Mouse (Mus musculus): Measurements from ENCODE around the gene Ss18l2. TPM values are rescaled to one million over a fixed set of nuclear protein-coding genes. Genes with fewer than 3 reads are reported as not detected.

The Ss18l2 gene
- polyA plus RNA-seq, 1 experiment from 2014 or later, result 152 TPM

DNA sequence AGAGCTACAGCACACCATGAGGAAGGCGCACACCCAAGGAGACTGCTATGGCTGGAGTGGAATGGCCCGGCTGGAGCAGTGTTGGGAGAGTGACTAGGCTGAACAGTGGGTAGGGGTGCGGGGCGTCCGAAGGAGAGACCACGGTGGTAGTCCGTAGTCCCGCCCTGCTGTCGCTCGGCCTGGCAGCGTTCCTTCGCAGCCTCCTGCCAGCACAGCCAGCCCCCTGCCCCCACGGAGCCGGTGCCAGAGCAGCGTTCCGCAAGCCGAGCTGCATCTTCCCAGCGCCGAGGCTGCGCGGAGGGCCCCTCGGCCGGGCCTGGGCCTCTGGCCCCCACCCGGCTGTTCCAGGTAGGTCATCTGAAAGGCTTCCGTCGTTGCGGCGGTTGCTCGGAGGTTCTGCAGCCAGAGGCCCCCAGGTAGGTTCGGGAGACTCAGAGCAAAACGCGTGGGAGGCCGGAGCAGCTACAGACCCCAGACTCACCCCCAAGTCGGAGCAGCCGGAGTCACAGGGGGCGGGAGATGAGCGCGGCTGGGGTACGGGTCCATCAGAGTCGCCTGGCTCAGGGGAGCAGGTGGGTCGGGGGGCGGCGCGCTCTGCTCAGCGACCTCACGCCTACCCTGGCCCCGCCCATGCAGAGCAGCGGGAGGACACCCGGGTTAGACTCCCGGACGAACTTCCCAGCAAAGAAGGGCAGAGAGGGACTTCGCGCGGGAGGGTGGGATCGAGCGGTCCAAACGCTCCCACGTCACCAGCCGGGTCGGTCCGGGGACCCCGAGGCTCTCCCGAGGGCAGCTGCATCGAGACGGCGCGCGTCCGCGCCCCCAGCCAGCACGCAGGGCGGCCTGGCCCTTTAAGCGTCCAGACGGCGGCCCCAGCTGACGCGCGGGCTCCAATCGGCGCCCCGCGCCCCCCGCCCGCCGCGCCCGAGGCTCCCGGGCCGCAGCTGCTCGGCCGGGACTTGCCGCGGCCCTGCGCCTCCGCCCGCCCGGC lies 49.3 kb downstream of the Ss18l2 start, which contains the start of gene Zfp651:
Gene Zfp651 (plus strand): TSS at position 240 of the 991 bp plus-strand sequence.
- H3K27ac ChIP-seq (ENCODE audit: low read depth), result peak within 1 kb of the TSS; percentile 92
- H3K27me3 ChIP-seq (replicated peaks; ENCODE audit: control insufficient read depth, insufficient read depth, low read length), result no peaks in the 10 kb centered on the region
- peak within 1 kb of the TSS; percentile 92 for H3K4me2 ChIP-seq (ENCODE audit: low read length)
- ATAC-seq (replicated peaks; ENCODE audit: low FRiP score, low TSS enrichment, low read depth) (peak; percentile 80), DNase-seq (ENCODE audit: low spot score) (peak; percentile 84)
- H3K4me3 ChIP-seq (ENCODE audit: low read depth, low read length), result peak within 1 kb of the TSS; percentile 75
- H3K9me3 ChIP-seq (ENCODE audit: control insufficient read depth, low read length), result no peaks in the 10 kb centered on the region
- peaks cover 26% of the 10 kb centered on the region for H3K4me1 ChIP-seq (replicated peaks; ENCODE audit: control insufficient read depth, insufficient read depth, low read length)
- H3K9ac ChIP-seq (ENCODE audit: low read length), result peak within 1 kb of the TSS; percentile 95
- peaks cover 47% of the 10 kb centered on the region for H3K36me3 ChIP-seq (ENCODE audit: control insufficient read depth, insufficient read depth, low read length)
- under 1% methylated on average over 83 of the region's 97 CpGs for WGBS

DNA sequence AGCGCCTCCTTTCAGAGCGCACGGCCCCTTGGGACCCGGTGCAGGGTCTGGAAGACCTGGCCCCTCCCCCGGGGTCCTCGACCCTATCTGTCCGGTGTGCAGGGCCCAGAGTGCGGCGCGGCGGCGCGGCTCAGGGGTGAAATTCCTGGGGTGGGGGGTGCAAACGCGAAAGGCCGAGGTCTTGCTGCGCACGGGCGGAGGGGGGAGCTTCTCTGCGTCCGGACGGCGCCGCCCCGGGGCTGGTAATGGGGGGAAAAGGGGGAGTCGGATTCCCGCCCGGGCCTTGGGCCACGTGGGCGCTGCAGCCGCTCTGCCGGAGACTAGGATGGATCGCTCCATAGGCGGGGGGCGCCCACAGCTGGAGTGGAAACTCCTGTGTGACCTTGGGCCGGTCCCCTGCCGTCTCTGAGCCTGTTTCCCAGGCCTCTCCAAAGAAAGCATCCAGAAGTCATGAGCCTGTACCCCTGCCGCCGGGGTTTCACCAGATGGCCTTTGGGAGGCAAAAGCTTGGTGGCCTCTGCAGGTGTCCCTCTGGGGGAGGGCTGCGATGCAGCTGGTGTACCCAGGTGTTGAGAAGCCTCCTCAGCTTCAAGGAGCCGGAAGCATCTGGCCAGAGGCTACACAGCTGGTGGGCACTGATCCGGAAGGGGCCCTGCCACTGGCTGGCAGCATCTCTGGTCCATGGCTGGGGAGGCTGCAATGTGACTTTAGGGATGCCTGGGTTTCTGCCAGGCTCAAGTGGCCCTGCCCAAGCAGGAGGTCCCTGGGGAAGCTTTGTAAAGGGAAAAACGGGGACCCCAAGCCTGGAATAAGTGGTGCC lies 50.4 kb downstream of the Ss18l2 start:
- peak overlapping the region; percentile 92 for H3K4me2 ChIP-seq (ENCODE audit: low read length)
- ATAC-seq (replicated peaks; ENCODE audit: low FRiP score, low TSS enrichment, low read depth) (peak; percentile 71), DNase-seq (ENCODE audit: low spot score) (peak; percentile 90)
- peaks cover 26% of the 10 kb centered on the region for H3K4me1 ChIP-seq (replicated peaks; ENCODE audit: control insufficient read depth, insufficient read depth, low read length)
- H3K4me3 ChIP-seq (ENCODE audit: low read depth, low read length), result peak overlapping the region; percentile 75
- no peaks in the 10 kb centered on the region for H3K27me3 ChIP-seq (replicated peaks; ENCODE audit: control insufficient read depth, insufficient read depth, low read length)
- H3K27ac ChIP-seq (ENCODE audit: low read depth), result peak overlapping the region; percentile 92
- 2% methylated on average over 41 of the region's 43 CpGs for WGBS
- H3K9ac ChIP-seq (ENCODE audit: low read length), result peak overlapping the region; percentile 95
- H3K36me3 ChIP-seq (ENCODE audit: control insufficient read depth, insufficient read depth, low read length), result peaks cover 47% of the 10 kb centered on the region
- no peaks in the 10 kb centered on the region for H3K9me3 ChIP-seq (ENCODE audit: control insufficient read depth, low read length)

DNA sequence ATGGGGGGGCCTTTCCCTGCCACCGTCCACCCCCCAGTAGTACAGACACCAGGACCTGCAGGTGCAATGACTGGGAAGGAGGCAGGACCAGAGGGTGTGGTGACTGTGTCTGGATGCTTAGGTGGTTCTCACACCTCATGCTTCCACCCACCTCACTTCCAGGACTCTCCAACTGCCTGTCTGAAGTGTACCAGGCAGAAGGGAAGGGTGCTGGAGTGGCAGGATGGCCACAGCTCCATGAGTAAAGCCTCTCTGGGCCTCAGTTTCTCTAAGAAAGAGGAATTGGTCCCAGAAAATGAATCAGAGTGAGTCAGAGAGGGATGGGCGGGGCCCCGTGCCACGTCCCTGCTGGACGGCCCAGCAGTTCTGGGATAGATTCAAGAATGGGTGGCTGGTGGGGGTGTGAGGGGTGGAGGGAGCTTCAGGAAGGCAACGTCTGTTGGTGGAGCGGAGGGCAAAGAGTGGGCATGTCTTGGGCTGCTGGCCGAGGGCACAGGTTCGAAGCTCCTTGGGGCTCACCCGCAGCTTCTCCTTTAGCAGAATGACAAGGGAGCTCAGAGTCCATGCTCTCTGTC lies 51.0 kb downstream of the Ss18l2 start:
- Histone ChIP-seq H3K9ac (ENCODE audit: low read length) (no peak overlapping the region; the same call in 1 of the 2 replicates), H3K36me3 (ENCODE audit: control insufficient read depth, insufficient read depth, low read length) (peaks cover 47% of the 10 kb centered on the region), H3K9me3 (ENCODE audit: control insufficient read depth, low read length) (no peaks in the 10 kb centered on the region), H3K4me3 (ENCODE audit: low read depth, low read length) (peak overlapping the region; percentile 75), H3K4me2 (ENCODE audit: low read length) (peak overlapping the region; percentile 92), H3K27ac (ENCODE audit: low read depth) (peak overlapping the region; percentile 92; the same call in 1 of the 2 replicates), H3K27me3 (replicated peaks; ENCODE audit: control insufficient read depth, insufficient read depth, low read length) (no peaks in the 10 kb centered on the region), H3K4me1 (replicated peaks; ENCODE audit: control insufficient read depth, insufficient read depth, low read length) (peaks cover 26% of the 10 kb centered on the region)
- 59% methylated on average over 10 of the region's 10 CpGs for WGBS
- DNase-seq (ENCODE audit: low spot score), result peak; percentile 64
- ATAC-seq (replicated peaks; ENCODE audit: low FRiP score, low TSS enrichment, low read depth), result no peak

DNA sequence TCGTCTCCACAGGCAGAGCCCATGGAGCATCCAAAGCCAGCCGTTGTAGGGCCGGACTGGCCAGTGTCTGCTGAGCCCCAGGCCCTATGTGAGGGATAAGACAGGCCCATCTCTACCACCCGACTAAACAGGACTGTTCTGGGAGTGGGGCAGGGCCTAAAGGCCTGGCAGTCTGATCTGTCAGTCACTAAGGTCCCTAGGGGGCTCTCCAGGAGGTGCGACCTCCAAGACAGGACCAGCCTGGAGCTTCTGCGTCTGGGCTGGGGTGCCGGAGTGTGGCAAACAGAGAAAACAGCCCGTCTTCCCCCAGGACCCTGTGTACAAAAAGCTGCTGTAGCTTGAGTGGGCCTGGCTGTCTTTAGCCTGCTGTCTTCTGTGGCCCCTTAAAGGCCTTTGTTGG lies 51.7 kb downstream of the Ss18l2 start:
- no peak overlapping the region for H3K9ac ChIP-seq (ENCODE audit: low read length)
- H3K27ac ChIP-seq (ENCODE audit: low read depth), result no peak overlapping the region; the same call in 1 of the 2 replicates
- 61% methylated on average over 8 of the region's 8 CpGs for WGBS
- H3K4me3 ChIP-seq (ENCODE audit: low read depth, low read length), result no peak overlapping the region
- H3K4me1 ChIP-seq (replicated peaks; ENCODE audit: control insufficient read depth, insufficient read depth, low read length), result peaks cover 26% of the 10 kb centered on the region
- no peaks in the 10 kb centered on the region for H3K9me3 ChIP-seq (ENCODE audit: control insufficient read depth, low read length)
- no peaks in the 10 kb centered on the region for H3K27me3 ChIP-seq (replicated peaks; ENCODE audit: control insufficient read depth, insufficient read depth, low read length)
- peaks cover 48% of the 10 kb centered on the region for H3K36me3 ChIP-seq (ENCODE audit: control insufficient read depth, insufficient read depth, low read length)
- H3K4me2 ChIP-seq (ENCODE audit: low read length), result no peak overlapping the region
- ATAC-seq (replicated peaks; ENCODE audit: low FRiP score, low TSS enrichment, low read depth) (no peak), DNase-seq (ENCODE audit: low spot score) (no peak)

DNA sequence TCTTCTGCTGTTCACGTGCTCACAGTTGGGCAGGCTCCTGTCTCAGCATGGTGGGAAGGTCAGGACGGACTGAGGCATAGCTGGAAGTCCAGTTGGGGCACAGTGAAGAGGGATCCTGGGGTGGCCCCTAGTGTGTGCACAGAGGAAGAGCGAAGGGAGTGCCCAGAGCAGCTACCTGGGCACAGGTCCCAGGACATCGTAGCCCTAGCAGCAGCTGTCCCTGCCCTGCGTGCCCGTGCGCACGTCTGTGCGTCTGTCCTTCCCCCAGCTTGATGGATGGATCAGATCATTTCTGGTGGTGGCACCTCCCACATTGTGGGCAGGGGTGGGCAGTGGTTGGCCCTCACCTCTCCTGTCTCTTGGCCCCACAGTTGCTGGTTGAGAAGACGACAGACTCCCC lies 52.1 kb downstream of the Ss18l2 start:
- no peak for DNase-seq (ENCODE audit: low spot score)
- Histone ChIP-seq H3K36me3 (ENCODE audit: control insufficient read depth, insufficient read depth, low read length) (peaks cover 49% of the 10 kb centered on the region), H3K4me3 (ENCODE audit: low read depth, low read length) (no peak overlapping the region), H3K4me2 (ENCODE audit: low read length) (no peak overlapping the region), H3K27ac (ENCODE audit: low read depth) (no peak overlapping the region; the same call in 1 of the 2 replicates), H3K9ac (ENCODE audit: low read length) (no peak overlapping the region), H3K9me3 (ENCODE audit: control insufficient read depth, low read length) (no peaks in the 10 kb centered on the region), H3K27me3 (replicated peaks; ENCODE audit: control insufficient read depth, insufficient read depth, low read length) (no peaks in the 10 kb centered on the region), H3K4me1 (replicated peaks; ENCODE audit: control insufficient read depth, insufficient read depth, low read length) (peaks cover 26% of the 10 kb centered on the region)
- no peak for ATAC-seq (replicated peaks; ENCODE audit: low FRiP score, low TSS enrichment, low read depth)
- 90% methylated on average over 10 of the region's 10 CpGs for WGBS

DNA sequence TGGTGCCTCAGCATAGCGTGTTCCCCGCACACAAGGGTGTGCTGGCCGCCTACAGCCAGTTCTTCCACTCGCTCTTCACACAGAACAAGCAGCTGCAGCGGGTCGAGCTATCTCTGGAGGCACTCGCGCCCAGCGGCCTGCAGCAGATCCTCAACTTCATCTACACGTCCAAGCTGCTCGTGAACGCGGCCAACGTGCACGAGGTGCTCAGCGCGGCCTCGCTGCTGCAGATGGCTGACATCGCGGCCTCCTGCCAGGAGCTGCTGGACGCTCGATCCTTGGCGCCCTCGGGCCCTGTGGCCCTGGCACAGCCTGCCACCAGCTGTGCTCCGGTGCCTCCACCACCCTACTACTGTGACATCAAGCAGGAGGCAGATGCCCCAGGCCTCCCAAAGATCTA lies 52.6 kb downstream of the Ss18l2 start:
- no peak for ATAC-seq (replicated peaks; ENCODE audit: low FRiP score, low TSS enrichment, low read depth)
- H3K36me3 ChIP-seq (ENCODE audit: control insufficient read depth, insufficient read depth, low read length), result peaks cover 54% of the 10 kb centered on the region

More for the DNA sequence above, 52.6 kb downstream of the Ss18l2 start:
- Histone ChIP-seq H3K27me3 (replicated peaks; ENCODE audit: control insufficient read depth, insufficient read depth, low read length) (no peaks in the 10 kb centered on the region), H3K9me3 (ENCODE audit: control insufficient read depth, low read length) (no peaks in the 10 kb centered on the region), H3K4me3 (ENCODE audit: low read depth, low read length) (no peak overlapping the region), H3K4me2 (ENCODE audit: low read length) (no peak overlapping the region), H3K4me1 (replicated peaks; ENCODE audit: control insufficient read depth, insufficient read depth, low read length) (peaks cover 26% of the 10 kb centered on the region), H3K27ac (ENCODE audit: low read depth) (no peak overlapping the region), H3K9ac (ENCODE audit: low read length) (no peak overlapping the region)
- DNase-seq (ENCODE audit: low spot score), result no peak
- 91% methylated on average over 25 of the region's 25 CpGs for WGBS

Other genes with a start within 250 kb of the Ss18l2 start
- gene Cck, start 214.6 kb upstream of the Ss18l2 start, polyA plus RNA-seq (2014; fragmentation: Nextera tagmentation; extraction: Ambion mirVana), result 6.5 and 7.0 TPM in 2 replicates
- gene Lyzl4, start 68.2 kb upstream of the Ss18l2 start, polyA plus RNA-seq (2014; fragmentation: Nextera tagmentation; extraction: Ambion mirVana), result not detected in 2 replicates
- 3.9 and 5.9 TPM in 2 replicates for gene Vipr1, start 67.6 kb upstream of the Ss18l2 start, polyA plus RNA-seq (2014; fragmentation: Nextera tagmentation; extraction: Ambion mirVana)
- gene Sec22c, start 4.8 kb upstream of the Ss18l2 start, polyA plus RNA-seq (2014; fragmentation: Nextera tagmentation; extraction: Ambion mirVana), result 9.5 and 9.7 TPM in 2 replicates
- gene Nktr, start 8.8 kb downstream of the Ss18l2 start, polyA plus RNA-seq (2014; fragmentation: Nextera tagmentation; extraction: Ambion mirVana), result 69.7 and 71.7 TPM in 2 replicates
- 13.1 and 14.1 TPM in 2 replicates for gene Zfp651, start 49.0 kb downstream of the Ss18l2 start, polyA plus RNA-seq (2014; fragmentation: Nextera tagmentation; extraction: Ambion mirVana)
- 0.22 and 0.26 TPM in 2 replicates for gene Klhl40, start 67.3 kb downstream of the Ss18l2 start, polyA plus RNA-seq (2014; fragmentation: Nextera tagmentation; extraction: Ambion mirVana)
- gene Hhatl, start 82.2 kb downstream of the Ss18l2 start, polyA plus RNA-seq (2014; fragmentation: Nextera tagmentation; extraction: Ambion mirVana), result 2.0 and 2.4 TPM in 2 replicates
- 1.9 and 2.5 TPM in 2 replicates for gene Ccdc13, start 129.1 kb downstream of the Ss18l2 start, polyA plus RNA-seq (2014; fragmentation: Nextera tagmentation; extraction: Ambion mirVana)
- 190 and 193 TPM in 2 replicates for gene Higd1a, start 148.0 kb downstream of the Ss18l2 start, polyA plus RNA-seq (2014; fragmentation: Nextera tagmentation; extraction: Ambion mirVana)
- 0.23 and 0.24 TPM in 2 replicates for gene Ackr2, start 188.0 kb downstream of the Ss18l2 start, polyA plus RNA-seq (2014; fragmentation: Nextera tagmentation; extraction: Ambion mirVana)
- gene Cyp8b1, start 206.0 kb downstream of the Ss18l2 start, polyA plus RNA-seq (2014; fragmentation: Nextera tagmentation; extraction: Ambion mirVana), result not detected in 2 replicates
- 2.7 and 2.9 TPM in 2 replicates for gene Fam198a, start 240.7 kb downstream of the Ss18l2 start, polyA plus RNA-seq (2014; fragmentation: Nextera tagmentation; extraction: Ambion mirVana)

All from intestine, embryonic 14.5 days (tissue).